Mouse (Mus musculus): ENCODE measurements around the gene Gm20696.

The Gm20696 gene

GRCm38 (mm10) chr6:99665457-99666317 is 910 bp downstream of the Gm20696 start:
- no peak for DNase-seq (ENCODE audit: low spot score)

GRCm38 (mm10) chr6:99663232-99663631 is 3.4 kb downstream of the Gm20696 start:
- no peak for DNase-seq (ENCODE audit: low spot score)

GRCm38 (mm10) chr6:99660443-99660842 is 6.2 kb downstream of the Gm20696 start:
- no peak for DNase-seq (ENCODE audit: low spot score)

GRCm38 (mm10) chr6:99658586-99658985 is 8.0 kb downstream of the Gm20696 start:
- no peak for DNase-seq (ENCODE audit: low spot score)

- no peak for DNase-seq (ENCODE audit: low spot score)
Observed at GRCm38 (mm10) chr6:99656088-99656487, 10.5 kb downstream of the Gm20696 start.

- DNase-seq (ENCODE audit: low spot score) = no peak
Observed at GRCm38 (mm10) chr6:99655488-99655887, 11.1 kb downstream of the Gm20696 start.

GRCm38 (mm10) chr6:99654343-99654742 is 12.3 kb downstream of the Gm20696 start:
- no peak for DNase-seq (ENCODE audit: low spot score)

GRCm38 (mm10) chr6:99652341-99652740 is 14.3 kb downstream of the Gm20696 start:
- DNase-seq (ENCODE audit: low spot score) = no peak

GRCm38 (mm10) chr6:99649307-99649706 is 17.3 kb downstream of the Gm20696 start:
- DNase-seq (ENCODE audit: low spot score) = no peak

- no peak for DNase-seq (ENCODE audit: low spot score)
Observed at GRCm38 (mm10) chr6:99646344-99646743, 20.3 kb downstream of the Gm20696 start.

- DNase-seq (ENCODE audit: low spot score) = no peak
Observed at GRCm38 (mm10) chr6:99644876-99645275, 21.7 kb downstream of the Gm20696 start.

GRCm38 (mm10) chr6:99644386-99644785 is 22.2 kb downstream of the Gm20696 start:
- no peak for DNase-seq (ENCODE audit: low spot score)

GRCm38 (mm10) chr6:99643439-99644199 is 23.0 kb downstream of the Gm20696 start:
- DNase-seq (ENCODE audit: low spot score) = peak; percentile 68

GRCm38 (mm10) chr6:99637456-99637855 is 29.1 kb downstream of the Gm20696 start:
- DNase-seq (ENCODE audit: low spot score) = no peak

- DNase-seq (ENCODE audit: low spot score) = no peak
Observed at GRCm38 (mm10) chr6:99636801-99637200, 29.8 kb downstream of the Gm20696 start.

GRCm38 (mm10) chr6:99636121-99636520 is 30.5 kb downstream of the Gm20696 start:
- no peak for DNase-seq (ENCODE audit: low spot score)

- DNase-seq (ENCODE audit: low spot score) = peak; percentile 39
Observed at GRCm38 (mm10) chr6:99632121-99632980, 34.2 kb downstream of the Gm20696 start.

GRCm38 (mm10) chr6:99631637-99632036 is 35.0 kb downstream of the Gm20696 start:
- no peak for DNase-seq (ENCODE audit: low spot score)

GRCm38 (mm10) chr6:99629726-99630458 is 36.7 kb downstream of the Gm20696 start:
- DNase-seq (ENCODE audit: low spot score) = no peak

GRCm38 (mm10) chr6:99626347-99626746 is 40.2 kb downstream of the Gm20696 start:
- DNase-seq (ENCODE audit: low spot score) = no peak

- no peak for DNase-seq (ENCODE audit: low spot score)
Observed at GRCm38 (mm10) chr6:99625803-99626202, 40.8 kb downstream of the Gm20696 start.
